Mouse (Mus musculus) hindbrain, postnatal 0 days (tissue): ENCODE measurements at regions not wholly inside any gene's neighbourhood (a gene's known extent, or its start where the extent isn't known, plus 50 kb on each side); places are given as distances from the start of the nearest gene placed in this dataset.
A peak's percentile ranks its signal among the peaks of the same experiment; 100 is the strongest.
"Not testable (repeated sequence)": the region's sequence is repeated elsewhere in the genome, so short reads cannot be mapped to it uniquely, and the experiment has no call there.

Source experiments
- ATAC-seq: fragments of 200-750 bp; cut with Nextera tagmentation; 2 replicates; pipeline ENCODE4 v1.8.0; 2017; ENCODE audit warnings: mild to moderate bottlenecking, moderate TSS enrichment, moderate library complexity
- DNase-seq: peaks from one replicate; pipeline ENCODE4 v3.0.0-alpha.2; 2015; ENCODE audit warnings: low spot score
- H3K27ac ChIP-seq: fragments of 300-500 bp; sonication (generic); 2 replicates; pipeline ENCODE4 v1.5.1; 2014; ENCODE audit warnings: mild to moderate bottlenecking
- H3K27me3 ChIP-seq: fragments of 300-500 bp; sonication (generic); 2 replicates; pipeline ENCODE4 v1.6.1; 2014; ENCODE audit warnings: low read length, mixed read lengths; ENCODE audit not compliant: insufficient read depth
- H3K36me3 ChIP-seq: fragments of 300-500 bp; sonication (generic); 2 replicates; pipeline ENCODE4 v1.6.1; 2014; ENCODE audit warnings: low read length, mixed read lengths; ENCODE audit not compliant: insufficient read depth
- H3K4me1 ChIP-seq: fragments of 300-500 bp; sonication (generic); 2 replicates; pipeline ENCODE4 v1.6.1; 2014; ENCODE audit warnings: antibody characterized with exemption, low read length, mixed read lengths; ENCODE audit not compliant: insufficient read depth
- H3K4me2 ChIP-seq: fragments of 300-500 bp; sonication (generic); 2 replicates; pipeline ENCODE4 v1.6.1; 2014; ENCODE audit warnings: low read depth, mild to moderate bottlenecking, low read length, moderate library complexity, mixed read lengths
- H3K4me3 ChIP-seq: fragments of 300-500 bp; sonication (generic); 2 replicates; pipeline ENCODE4 v1.5.1; 2014; ENCODE audit warnings: low read length
- H3K9ac ChIP-seq: fragments of 300-500 bp; sonication (generic); replicated peaks from 2 replicates; pipeline ENCODE4 v1.6.1; 2014; ENCODE audit warnings: mild to moderate bottlenecking, low read length, moderate library complexity, mixed read lengths
- H3K9me3 ChIP-seq: fragments of 300-500 bp; sonication (generic); 2 replicates; pipeline ENCODE4 v1.6.1; 2016; ENCODE audit warnings: low read length, mixed read lengths
- CTCF ChIP-seq: IDR thresholded peaks from 2 replicates; pipeline ENCODE4 v1.5.1; 2016; ENCODE audit warnings: antibody characterized with exemption, control low read depth, low read depth
- WGBS: fragments of 180-500 bp; shearing (Covaris S2); extraction: QIAGEN DNeasy Blood & Tissue Kit; methylation state at CpG from one replicate; pipeline ENCODE4 v1.1.7; 2014; 5-methylcytosine and 5-hydroxymethylcytosine counted together

GRCm38 (mm10) chr10:72298824-72299551 is 355.7 kb upstream of the Zwint start:
- ATAC-seq, result no peak
- no peak overlapping the region for H3K27ac ChIP-seq
- 35% methylated on average over 8 of the region's 8 CpGs for WGBS
- H3K27me3 ChIP-seq, result no peaks in the 10 kb centered on the region
- no peak for TF ChIP-seq CTCF
- no peak overlapping the region for H3K9ac ChIP-seq
- H3K4me2 ChIP-seq, result no peak overlapping the region
- no peaks in the 10 kb centered on the region for H3K4me1 ChIP-seq
- no peaks in the 10 kb centered on the region for H3K9me3 ChIP-seq
- no peak overlapping the region for H3K4me3 ChIP-seq
- H3K36me3 ChIP-seq, result no peaks in the 10 kb centered on the region
- no peak for DNase-seq

DNA sequence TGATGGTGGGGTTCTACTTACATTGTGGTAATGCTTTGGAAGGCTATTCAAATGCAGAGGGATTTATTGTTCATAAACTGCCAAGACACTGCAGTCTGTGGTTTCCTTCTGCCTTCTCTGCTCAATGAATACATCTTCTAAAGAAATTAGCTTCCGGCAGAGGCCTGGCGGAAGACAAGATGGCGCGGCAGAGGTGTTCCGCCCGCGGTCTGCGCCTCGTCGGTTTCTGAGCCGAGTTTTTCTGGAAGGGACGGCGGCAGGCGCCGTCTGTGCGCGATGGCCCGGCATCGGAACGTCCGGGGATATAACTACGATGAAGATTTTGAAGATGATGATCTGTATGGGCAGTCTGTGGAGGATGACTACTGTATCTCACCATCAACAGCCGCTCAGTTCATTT is 345.6 kb upstream of the Zwint start:
- not testable (repeated sequence) for ATAC-seq, H3K9ac ChIP-seq, DNase-seq, H3K9me3 ChIP-seq, H3K27me3 ChIP-seq, H3K36me3 ChIP-seq, H3K4me2 ChIP-seq, H3K27ac ChIP-seq, H3K4me1 ChIP-seq, H3K4me3 ChIP-seq
- WGBS, result 95% methylated on average over 20 of the region's 23 CpGs

DNA sequence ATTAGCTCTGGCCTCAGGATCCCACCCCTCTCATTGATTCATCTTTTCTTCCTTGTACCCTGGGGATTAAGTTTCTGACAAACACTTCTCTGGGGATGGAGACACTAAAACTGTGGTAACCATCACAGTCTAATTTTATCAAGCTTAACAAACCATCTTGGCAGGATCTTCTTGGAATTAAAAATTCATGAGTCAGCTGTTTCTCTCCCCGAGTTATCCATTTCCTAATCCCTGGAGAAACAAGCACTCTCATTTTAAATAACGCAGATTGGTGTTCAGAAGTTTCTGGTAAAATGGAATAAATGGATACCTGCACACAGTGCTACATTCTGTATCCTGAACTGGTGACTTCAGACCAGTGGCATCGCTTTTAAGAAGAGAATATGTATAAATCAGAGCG is 336.3 kb upstream of the Zwint start:
- Histone ChIP-seq H3K9ac (no peak overlapping the region), H3K9me3 (no peaks in the 10 kb centered on the region), H3K4me2 (no peak overlapping the region), H3K4me1 (no peaks in the 10 kb centered on the region), H3K36me3 (no peaks in the 10 kb centered on the region), H3K4me3 (no peak overlapping the region), H3K27me3 (no peaks in the 10 kb centered on the region), H3K27ac (no peak overlapping the region)
- no peak for DNase-seq
- 72% methylated on average over 4 of the region's 4 CpGs for WGBS
- no peak for ATAC-seq
- TF ChIP-seq CTCF, result no peak

DNA sequence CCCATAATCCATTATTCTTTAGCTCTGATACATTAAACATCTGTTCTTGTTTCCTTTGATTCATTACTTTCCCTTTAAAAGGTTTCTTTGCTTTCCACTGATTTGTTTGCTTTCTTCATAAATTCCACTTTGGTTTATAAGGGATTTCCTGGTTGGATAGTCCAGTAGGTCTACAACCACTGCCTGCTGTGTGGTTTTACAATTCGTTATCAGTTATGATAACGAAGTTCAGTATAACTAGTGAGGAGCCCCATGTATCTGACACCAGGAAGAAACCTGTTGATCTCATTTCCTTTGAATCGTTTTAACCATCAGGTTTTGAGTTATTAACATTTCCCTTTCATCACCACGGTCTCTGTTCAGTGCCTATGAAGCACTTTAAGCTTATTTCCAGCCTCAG is 334.3 kb upstream of the Zwint start:
- Histone ChIP-seq H3K36me3 (no peaks in the 10 kb centered on the region), H3K4me1 (no peaks in the 10 kb centered on the region), H3K27ac (no peak overlapping the region), H3K9ac (no peak overlapping the region), H3K27me3 (no peaks in the 10 kb centered on the region), H3K4me3 (no peak overlapping the region), H3K9me3 (no peaks in the 10 kb centered on the region), H3K4me2 (no peak overlapping the region)
- ATAC-seq (no peak), DNase-seq (no peak)
- WGBS, result 85% methylated on average over 4 of the region's 4 CpGs
- no peak for TF ChIP-seq CTCF

- Histone ChIP-seq H3K36me3 (no peaks in the 10 kb centered on the region), H3K4me3 (no peak overlapping the region), H3K9me3 (no peaks in the 10 kb centered on the region), H3K27ac (no peak overlapping the region), H3K27me3 (no peaks in the 10 kb centered on the region), H3K9ac (no peak overlapping the region), H3K4me2 (no peak overlapping the region), H3K4me1 (no peaks in the 10 kb centered on the region)
- ATAC-seq (no peak), DNase-seq (peak; percentile 44)
- TF ChIP-seq CTCF, result no peak
- 25% methylated on average over 4 of the region's 4 CpGs for WGBS
Observed at GRCm38 (mm10) chr10:72326624-72327023, 328.0 kb upstream of the Zwint start.

DNA sequence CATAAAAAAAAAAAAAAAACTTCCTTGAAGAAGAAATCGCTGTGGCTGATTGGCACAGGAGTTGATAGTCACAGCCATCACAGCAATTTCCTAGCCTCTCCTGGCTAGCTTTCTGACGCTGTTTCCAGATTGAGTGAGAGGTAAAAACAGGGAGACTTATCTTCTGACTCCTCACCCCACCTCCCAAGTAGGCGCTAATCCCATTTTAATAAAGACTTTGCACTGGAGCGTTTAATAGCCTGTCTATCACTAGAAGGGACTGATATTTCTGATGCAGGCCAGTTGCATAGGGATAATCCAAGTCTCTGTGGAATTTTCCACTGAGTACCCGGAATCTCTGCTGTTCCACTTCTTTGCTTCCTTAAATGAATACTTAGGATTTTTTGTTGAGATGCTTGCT is 307.4 kb upstream of the Zwint start:
- Histone ChIP-seq H3K27ac (no peak overlapping the region), H3K36me3 (no peaks in the 10 kb centered on the region), H3K4me3 (no peak overlapping the region), H3K4me1 (no peaks in the 10 kb centered on the region), H3K27me3 (no peaks in the 10 kb centered on the region), H3K9ac (no peak overlapping the region), H3K9me3 (no peaks in the 10 kb centered on the region), H3K4me2 (no peak overlapping the region)
- 63% methylated on average over 5 of the region's 5 CpGs for WGBS
- no peak for TF ChIP-seq CTCF
- DNase-seq (peak; percentile 13), ATAC-seq (no peak)

DNA sequence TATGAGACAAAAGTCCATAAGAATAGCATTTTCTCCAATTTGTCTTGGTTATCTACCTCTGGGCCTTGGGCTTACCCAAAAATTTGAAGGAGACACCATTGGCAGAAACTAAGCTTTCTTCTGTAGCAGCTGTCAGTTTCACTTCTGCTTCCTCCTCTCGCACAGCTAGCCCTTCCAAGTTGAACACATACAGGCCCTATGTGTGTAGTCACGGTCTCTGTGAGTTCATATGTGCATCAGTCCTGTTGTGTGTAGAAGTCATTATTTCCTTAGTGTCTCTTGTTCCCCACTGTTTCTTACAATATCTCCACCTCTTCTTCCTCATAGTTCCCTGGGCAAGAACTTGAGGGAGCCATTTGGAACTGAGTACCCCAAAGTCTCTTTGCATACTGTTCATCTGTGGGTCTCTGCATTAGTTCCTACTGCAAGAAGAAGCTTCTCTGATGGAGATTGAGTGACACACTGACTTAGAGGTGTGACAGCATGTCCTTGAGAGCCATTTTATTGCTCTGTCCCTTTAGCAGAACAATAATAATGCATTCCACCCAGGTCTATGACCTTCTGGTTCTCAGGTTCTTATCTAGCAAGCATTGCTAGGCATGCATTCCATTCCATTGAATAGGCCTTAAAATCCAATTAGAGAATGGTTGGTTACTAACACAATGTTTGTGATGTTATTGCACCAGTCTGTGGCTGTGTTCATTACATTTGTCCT is 306.5 kb upstream of the Zwint start:
- H3K27ac ChIP-seq, result no peak overlapping the region
- 90% methylated on average over 2 of the region's 2 CpGs for WGBS
- H3K36me3 ChIP-seq, result no peaks in the 10 kb centered on the region
- TF ChIP-seq CTCF, result no peak
- DNase-seq (no peak), ATAC-seq (no peak)
- no peak overlapping the region for H3K4me2 ChIP-seq
- H3K9me3 ChIP-seq, result no peaks in the 10 kb centered on the region
- H3K9ac ChIP-seq, result no peak overlapping the region
- H3K27me3 ChIP-seq, result no peaks in the 10 kb centered on the region
- H3K4me1 ChIP-seq, result no peaks in the 10 kb centered on the region
- H3K4me3 ChIP-seq, result no peak overlapping the region
